Mouse (Mus musculus): ENCODE data around the gene Mad2l2. TPM values are rescaled to one million over a fixed set of nuclear protein-coding genes. Genes with fewer than 3 reads are reported as not detected.

Gene Mad2l2
- polyA plus RNA-seq (2012; rRNA removed) (55.9 and 56.9 TPM in 2 replicates), polyA plus RNA-seq (2014; fragmentation: Nextera tagmentation; extraction: Ambion mirVana) (66.0 and 77.8 TPM in 2 replicates)

DNA sequence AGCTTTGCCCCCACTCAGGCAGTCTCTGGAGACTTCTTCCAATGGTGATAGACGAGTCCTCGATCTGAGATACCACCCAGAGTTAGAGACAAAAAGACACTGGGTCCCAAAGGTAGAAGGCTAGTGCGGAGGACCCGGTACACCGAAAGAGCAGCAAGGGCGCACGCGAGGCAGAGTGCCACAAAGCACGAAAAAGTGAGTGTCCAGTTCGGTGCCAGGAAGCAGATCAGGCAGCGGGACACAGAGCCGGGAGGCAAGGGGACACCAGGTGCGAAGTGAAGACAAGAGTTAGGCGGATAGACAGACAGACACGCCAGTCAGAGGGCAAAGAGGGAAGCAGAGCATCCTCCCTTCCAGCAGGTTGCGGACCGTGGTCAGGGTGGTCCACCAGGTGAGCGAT is at the start of gene Mad2l2:
Gene Mad2l2 (plus strand): TSS at position 252 of the 400 bp plus-strand sequence.
- ATAC-seq (ENCODE audit: low FRiP score, low read depth) (no peak), DNase-seq (ENCODE audit: low spot score) (no peak)
- 2% methylated on average over 17 of the region's 18 CpGs for WGBS
- peaks cover 16% of the 10 kb centered on the region; the same call in 1 of the 2 replicates for H3K27me3 ChIP-seq (ENCODE audit: control insufficient read depth, insufficient read depth, low read length)
- H3K4me2 ChIP-seq (replicated peaks; ENCODE audit: low read depth, low read length, severe bottlenecking) = peak within 1 kb of the TSS; percentile 94
- no peak for TF ChIP-seq POLR2A (IDR thresholded peaks at IDR 0.05; ENCODE audit: borderline replicate concordance, extremely low read depth, insufficient read depth, insufficient read length)
- H3K9ac ChIP-seq (ENCODE audit: low read depth, low read length, severe bottlenecking) = peak within 1 kb of the TSS; percentile 88
- no peaks in the 10 kb centered on the region for H3K9me3 ChIP-seq (ENCODE audit: control insufficient read depth, low read length)
- H3K36me3 ChIP-seq (ENCODE audit: control insufficient read depth, insufficient read depth, low read length) = no peaks in the 10 kb centered on the region
- H3K4me3 ChIP-seq (replicated peaks; ENCODE audit: low read length) = peak within 1 kb of the TSS; percentile 78
- H3K4me1 ChIP-seq (ENCODE audit: control insufficient read depth, insufficient read depth, low read length) = peaks cover 6% of the 10 kb centered on the region; the same call in 1 of the 2 replicates
- peak within 1 kb of the TSS; percentile 38; the same call in 1 of the 2 replicates for H3K27ac ChIP-seq (replicated peaks; ENCODE audit: low read depth, low read length)

DNA sequence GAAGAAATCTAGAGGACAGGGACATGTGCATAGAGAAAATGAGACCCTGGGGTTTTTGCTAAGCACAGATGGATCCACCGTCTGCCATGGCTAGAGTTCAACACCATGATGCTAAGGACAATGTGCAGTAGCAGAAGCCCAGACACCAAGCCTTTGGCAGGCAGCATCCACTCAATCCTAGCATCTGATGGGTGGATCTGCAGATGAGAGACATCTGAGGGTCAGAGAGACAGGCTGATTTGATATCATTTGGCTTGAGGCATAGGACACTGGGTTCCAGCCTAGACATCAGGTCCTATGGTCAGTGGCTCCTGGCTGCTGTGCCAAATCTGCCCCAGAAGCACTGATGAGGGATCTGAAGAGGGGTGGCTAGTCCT is 49.6 kb upstream of the Mad2l2 start:
- TF ChIP-seq POLR2A (IDR thresholded peaks at IDR 0.05; ENCODE audit: borderline replicate concordance, extremely low read depth, insufficient read depth, insufficient read length) = no peak
- WGBS = 95% methylated on average over 1 of the region's 1 CpGs

DNA sequence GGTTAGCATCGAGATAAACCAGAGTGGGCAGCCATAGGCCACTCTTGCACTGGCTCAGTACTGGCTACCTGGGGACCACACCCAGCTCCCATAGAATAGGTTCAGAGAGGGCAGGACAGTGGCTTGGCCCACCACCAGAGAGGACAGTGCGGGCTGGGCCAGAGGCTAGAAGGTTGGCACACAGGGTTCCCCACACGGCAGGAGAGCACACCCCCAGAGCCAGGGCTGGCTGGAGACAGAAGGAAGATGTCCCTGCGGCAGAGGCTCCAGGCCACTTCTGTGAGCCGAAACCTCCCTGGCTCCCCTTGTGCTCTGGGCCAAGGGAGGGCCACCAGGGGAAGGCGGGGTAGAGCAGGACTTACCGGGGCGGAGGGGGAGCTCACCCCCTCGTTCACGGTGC is 49.0 kb upstream of the Mad2l2 start:
- no peak overlapping the region for H3K4me3 ChIP-seq (replicated peaks; ENCODE audit: low read length)
- H3K9ac ChIP-seq (ENCODE audit: low read depth, low read length, severe bottlenecking) = no peak overlapping the region
- H3K27me3 ChIP-seq (ENCODE audit: control insufficient read depth, insufficient read depth, low read length) = no peaks in the 10 kb centered on the region
- 92% methylated on average over 8 of the region's 10 CpGs for WGBS
- ATAC-seq (ENCODE audit: low FRiP score, low read depth) (no peak), DNase-seq (ENCODE audit: low spot score) (no peak)
- H3K36me3 ChIP-seq (ENCODE audit: control insufficient read depth, insufficient read depth, low read length) = peaks cover 17% of the 10 kb centered on the region
- H3K4me2 ChIP-seq (replicated peaks; ENCODE audit: low read depth, low read length, severe bottlenecking) = no peak overlapping the region
- H3K27ac ChIP-seq (replicated peaks; ENCODE audit: low read depth, low read length) = no peak overlapping the region
- no peaks in the 10 kb centered on the region for H3K9me3 ChIP-seq (ENCODE audit: control insufficient read depth, low read length)
- no peak for TF ChIP-seq POLR2A (IDR thresholded peaks at IDR 0.05; ENCODE audit: borderline replicate concordance, extremely low read depth, insufficient read depth, insufficient read length)
- 0 out of 2 replicates have a peak, but pooled peaks cover 6% of the 10 kb centered on the region for H3K4me1 ChIP-seq (ENCODE audit: control insufficient read depth, insufficient read depth, low read length)

More for the DNA sequence above, 49.6 kb upstream of the Mad2l2 start:
- H3K27me3 ChIP-seq (ENCODE audit: control insufficient read depth, insufficient read depth, low read length) = no peaks in the 10 kb centered on the region
- H3K4me1 ChIP-seq (ENCODE audit: control insufficient read depth, insufficient read depth, low read length) = peaks cover 7% of the 10 kb centered on the region; the same call in 1 of the 2 replicates
- H3K9ac ChIP-seq (ENCODE audit: low read depth, low read length, severe bottlenecking) = no peak overlapping the region
- DNase-seq (ENCODE audit: low spot score) (no peak), ATAC-seq (ENCODE audit: low FRiP score, low read depth) (no peak)
- H3K4me3 ChIP-seq (replicated peaks; ENCODE audit: low read length) = no peak overlapping the region
- H3K36me3 ChIP-seq (ENCODE audit: control insufficient read depth, insufficient read depth, low read length) = peaks cover 17% of the 10 kb centered on the region
- H3K27ac ChIP-seq (replicated peaks; ENCODE audit: low read depth, low read length) = no peak overlapping the region
- no peak overlapping the region for H3K4me2 ChIP-seq (replicated peaks; ENCODE audit: low read depth, low read length, severe bottlenecking)
- no peaks in the 10 kb centered on the region for H3K9me3 ChIP-seq (ENCODE audit: control insufficient read depth, low read length)

DNA sequence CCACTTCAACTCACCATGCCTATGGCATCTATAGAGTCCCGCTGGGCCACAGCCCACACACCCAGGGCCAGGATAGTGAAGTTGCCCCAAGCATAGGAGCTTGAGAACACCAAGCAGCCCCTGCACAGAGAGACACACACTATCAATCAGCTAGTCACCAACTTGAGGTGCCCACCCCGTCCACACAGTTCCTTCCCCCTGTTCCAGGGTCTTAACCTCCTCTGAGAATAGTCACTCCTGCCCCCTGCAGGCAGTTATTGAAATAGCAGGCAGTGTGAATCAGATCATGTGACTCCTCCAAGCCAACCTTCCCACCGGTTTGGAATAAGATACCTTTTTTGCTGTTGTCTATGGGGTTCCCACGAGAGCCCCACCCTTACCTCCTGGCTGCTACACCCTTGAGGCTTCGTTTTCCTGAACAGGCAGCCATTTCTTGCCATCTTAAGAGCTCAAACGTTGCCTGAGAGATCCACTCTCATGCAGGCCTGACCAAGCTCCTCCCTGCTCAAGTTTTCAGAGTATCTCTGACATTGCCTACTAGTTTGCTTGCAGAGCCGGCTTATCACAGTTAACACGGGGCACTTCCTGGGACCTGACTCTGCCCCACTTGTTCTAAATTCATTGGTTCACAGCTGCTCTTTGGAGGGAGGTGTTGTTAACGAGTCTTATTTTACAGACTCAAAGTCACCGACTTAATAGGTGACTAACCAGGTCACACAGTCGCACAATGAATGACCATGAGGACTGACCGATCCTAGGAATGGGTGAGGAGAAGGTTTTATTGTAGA is 47.7 kb upstream of the Mad2l2 start:
- DNase-seq (ENCODE audit: low spot score) (peak; percentile 38), ATAC-seq (ENCODE audit: low FRiP score, low read depth) (no peak)
- Histone ChIP-seq H3K27ac (replicated peaks; ENCODE audit: low read depth, low read length) (no peak overlapping the region), H3K27me3 (ENCODE audit: control insufficient read depth, insufficient read depth, low read length) (no peaks in the 10 kb centered on the region), H3K4me3 (replicated peaks; ENCODE audit: low read length) (no peak overlapping the region), H3K4me1 (ENCODE audit: control insufficient read depth, insufficient read depth, low read length) (0 out of 2 replicates have a peak, but pooled peaks cover 14% of the 10 kb centered on the region), H3K9ac (ENCODE audit: low read depth, low read length, severe bottlenecking) (no peak overlapping the region), H3K4me2 (replicated peaks; ENCODE audit: low read depth, low read length, severe bottlenecking) (no peak overlapping the region), H3K9me3 (ENCODE audit: control insufficient read depth, low read length) (no peaks in the 10 kb centered on the region), H3K36me3 (ENCODE audit: control insufficient read depth, insufficient read depth, low read length) (peaks cover 17% of the 10 kb centered on the region)
- no peak for TF ChIP-seq POLR2A (IDR thresholded peaks at IDR 0.05; ENCODE audit: borderline replicate concordance, extremely low read depth, insufficient read depth, insufficient read length)
- WGBS = 51% methylated on average over 12 of the region's 12 CpGs

- WGBS = 54% methylated on average over 21 of the region's 21 CpGs
- no peak overlapping the region for H3K27ac ChIP-seq (replicated peaks; ENCODE audit: low read depth, low read length)
- H3K4me2 ChIP-seq (replicated peaks; ENCODE audit: low read depth, low read length, severe bottlenecking) = no peak overlapping the region
- DNase-seq (ENCODE audit: low spot score) (no peak), ATAC-seq (ENCODE audit: low FRiP score, low read depth) (peak; percentile 20)
- H3K4me3 ChIP-seq (replicated peaks; ENCODE audit: low read length) = no peak overlapping the region
- H3K9me3 ChIP-seq (ENCODE audit: control insufficient read depth, low read length) = no peaks in the 10 kb centered on the region
- no peaks in the 10 kb centered on the region for H3K27me3 ChIP-seq (ENCODE audit: control insufficient read depth, insufficient read depth, low read length)
- peaks cover 17% of the 10 kb centered on the region for H3K36me3 ChIP-seq (ENCODE audit: control insufficient read depth, insufficient read depth, low read length)
- H3K9ac ChIP-seq (ENCODE audit: low read depth, low read length, severe bottlenecking) = no peak overlapping the region
- TF ChIP-seq POLR2A (IDR thresholded peaks at IDR 0.05; ENCODE audit: borderline replicate concordance, extremely low read depth, insufficient read depth, insufficient read length) = no peak
- H3K4me1 ChIP-seq (ENCODE audit: control insufficient read depth, insufficient read depth, low read length) = 0 out of 2 replicates have a peak, but pooled peaks cover 16% of the 10 kb centered on the region
These were observed 46.8 kb upstream of the Mad2l2 start for GRCm38 (mm10) chr4:148083176-148083899.
